10 mouse cellular contexts compared by ENCODE assay signal in genomic region chr12:15849861-15850294, GRCm38 (mm10). TPM values are rescaled to one million over a fixed set of nuclear protein-coding genes. Genes with fewer than 3 reads are reported as not detected.
DNase-seq lines count a peak whose midpoint lies in the region; ATAC-seq lines count a peak whose summit lies in the region.
"Had no signal": no experiment of that assay in that cellular context is flagged by ENCODE, and none has a peak within 500 bp of the region (broad histone marks: within the 10 kb centered on the region; RNA-seq: fewer than 3 reads in every experiment).

No protein-coding gene starts in this region.

- no peaks in the 10 kb centered on the region for H3K36me3 ChIP-seq in heart, embryonic 16.5 days (ENCODE audit: control insufficient read depth, insufficient read depth)
- H3K36me3 ChIP-seq in liver, embryonic 12.5 days = no peaks in the 10 kb centered on the region
- H3K36me3 ChIP-seq: embryonic facial prominence, embryonic 13.5 days; midbrain, embryonic 12.5 days had no signal

- H3K4me3 ChIP-seq in heart, embryonic 16.5 days (ENCODE audit: low read length) = no peak overlapping the region
- no peak overlapping the region for H3K4me3 ChIP-seq in liver, embryonic 12.5 days
- H3K4me3 ChIP-seq: embryonic facial prominence, embryonic 13.5 days; midbrain, embryonic 12.5 days had no signal

- no peaks in the 10 kb centered on the region for H3K27me3 ChIP-seq in heart, embryonic 16.5 days (ENCODE audit: control insufficient read depth, insufficient read depth, low read length)
- H3K27me3 ChIP-seq in liver, embryonic 12.5 days (replicated peaks) = no peaks in the 10 kb centered on the region; the same call in 1 of the 2 replicates
- H3K27me3 ChIP-seq: embryonic facial prominence, embryonic 13.5 days; midbrain, embryonic 12.5 days had no signal

- 17% methylated on average over 3 of the region's 3 CpGs for WGBS in heart, embryonic 16.5 days
- 55% methylated on average over 3 of the region's 3 CpGs for WGBS in liver, embryonic 12.5 days (ENCODE audit: insufficient replicate concordance)

- H3K27ac ChIP-seq in heart, embryonic 16.5 days (ENCODE audit: low read length) = peak overlapping the region; percentile 94
- no peak overlapping the region for H3K27ac ChIP-seq in liver, embryonic 12.5 days
- H3K27ac ChIP-seq: embryonic facial prominence, embryonic 13.5 days; midbrain, embryonic 12.5 days had no signal

- H3K9ac ChIP-seq in heart, embryonic 16.5 days (ENCODE audit: low read length) = 0 out of 2 replicates have a peak overlapping the region, but pooled peaks have one; percentile 20
- no peak overlapping the region for H3K9ac ChIP-seq in liver, embryonic 12.5 days
- H3K9ac ChIP-seq: embryonic facial prominence, embryonic 13.5 days; midbrain, embryonic 12.5 days had no signal

- peak overlapping the region; percentile 52 for H3K4me2 ChIP-seq in heart, embryonic 16.5 days (ENCODE audit: low read depth, low read length)
- H3K4me2 ChIP-seq in liver, embryonic 12.5 days = no peak overlapping the region
- H3K4me2 ChIP-seq: embryonic facial prominence, embryonic 13.5 days; midbrain, embryonic 12.5 days had no signal

- no peaks in the 10 kb centered on the region for H3K9me3 ChIP-seq in heart, embryonic 16.5 days (replicated peaks; ENCODE audit: control insufficient read depth, low read length)
- H3K9me3 ChIP-seq in liver, embryonic 12.5 days (replicated peaks) = no peaks in the 10 kb centered on the region
- H3K9me3 ChIP-seq: embryonic facial prominence, embryonic 13.5 days; midbrain, embryonic 12.5 days had no signal

- DNase-seq in layer of hippocampus, adult 11-12 months (ENCODE audit: low spot score) = peak; percentile 9
- DNase-seq in layer of hippocampus, adult 9-11 months = no peak
- DNase-seq in cerebellum, postnatal 10 days = peak; percentile 76 to 90
- DNase-seq in lung, postnatal 25 days (ENCODE audit: low spot score) = peak; percentile 83
- no peak for DNase-seq in embryo, embryonic 9.5 days (ENCODE audit: extremely low spot score)

- ATAC-seq in heart, embryonic 16.5 days (replicated peaks; ENCODE audit: extremely low read depth, insufficient read depth, low FRiP score) = peak; percentile 92
- ATAC-seq in liver, embryonic 12.5 days = no peak
- ATAC-seq in megakaryocyte-erythroid progenitor cell, adult 5-6 weeks (replicated peaks; ENCODE audit: low FRiP score, low TSS enrichment, poor library complexity, severe bottlenecking) = no peak

- peaks cover 22% of the 10 kb centered on the region for H3K4me1 ChIP-seq in heart, embryonic 16.5 days (ENCODE audit: control insufficient read depth, insufficient read depth, low read length)
- no peaks in the 10 kb centered on the region for H3K4me1 ChIP-seq in liver, embryonic 12.5 days

RNA-seq across cellular contexts. Expression of gene Trib2, which starts 33.2 kb away (rescaled TPM):
- polyA plus RNA-seq in heart, embryonic 16.5 days (2015; fragmentation: Nextera tagmentation; extraction: Ambion mirVana) = 52.7 and 53.8 TPM in 2 replicates
- polyA plus RNA-seq in liver, embryonic 12.5 days (2016; fragmentation: Nextera tagmentation; extraction: Ambion mirVana) = 5.0 and 5.2 TPM in 2 replicates
- 55.7 and 71.0 TPM in 2 replicates for total RNA-seq in megakaryocyte-erythroid progenitor cell, adult 5-6 weeks (2014; fragmentation: Nextera tagmentation)
- 55.4 and 84.4 TPM in 2 replicates for total RNA-seq in megakaryocyte-erythroid progenitor cell, adult 5-6 weeks (2017)

Comparison
In these comparisons a context has a peak if more than half of its experiments do, and no peak if none do; other contexts are left out.
1. DNase-seq: peak in layer of hippocampus, adult 11-12 months (single experiment), cerebellum, postnatal 10 days (2 of 2) and lung, postnatal 25 days (single experiment); none in layer of hippocampus, adult 9-11 months (single experiment) and embryo, embryonic 9.5 days (single experiment).